In the genomic region with DNA sequence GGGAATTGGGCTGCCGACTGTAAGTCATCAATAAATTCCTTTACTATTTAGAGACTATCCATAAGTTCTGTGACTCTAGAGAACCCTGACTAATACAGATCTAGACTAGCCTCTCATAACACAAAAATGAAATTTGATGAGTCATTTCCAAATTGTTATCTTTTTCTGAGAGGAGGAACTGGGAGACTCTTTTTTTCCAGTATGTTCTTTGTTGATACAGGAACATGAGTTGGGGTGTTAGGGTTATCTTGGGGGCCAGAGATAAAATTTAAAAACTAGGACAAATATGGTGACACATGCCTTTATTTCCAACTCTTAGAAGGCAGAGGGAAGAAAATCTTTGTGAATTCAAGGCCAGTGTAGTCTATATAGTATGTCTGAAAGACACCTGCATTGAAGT, we compare ENCODE assay signal across 4 mouse cellular contexts.
DNase-seq lines count a peak whose midpoint lies in the region; ATAC-seq lines count a peak whose summit lies in the region.

No protein-coding gene starts in this region.

- peak; percentile 63 for ATAC-seq in common myeloid progenitor, adult 5-6 weeks (replicated peaks; ENCODE audit: low read depth, poor library complexity, severe bottlenecking)
- ATAC-seq in megakaryocyte progenitor cell, adult 5-6 weeks (replicated peaks; ENCODE audit: poor library complexity) = peak; percentile 64
- peak; percentile 41; the same call in 1 of the 2 replicates for ATAC-seq in megakaryocyte-erythroid progenitor cell, adult 5-6 weeks (replicated peaks; ENCODE audit: low FRiP score, low TSS enrichment, poor library complexity, severe bottlenecking)

- DNase-seq in 416B (ENCODE audit: low read depth) = peak; percentile 13

Comparison
In these comparisons a context has a peak if more than half of its experiments do, and no peak if none do; other contexts are left out.
1. Peak in every context shown above with its lines: DNase-seq and ATAC-seq.